Mouse (Mus musculus): ENCODE measurements at regions not wholly inside any gene's neighbourhood (a gene's known extent, or its start where the extent isn't known, plus 50 kb on each side); places are given as distances from the start of the nearest gene placed in this dataset.
A peak's percentile ranks its signal among the peaks of the same experiment; 100 is the strongest.
"Not testable (repeated sequence)": the region's sequence is repeated elsewhere in the genome, so short reads cannot be mapped to it uniquely, and the experiment has no call there.

GRCm38 (mm10) chr1:83970641-83971285 is 393.2 kb downstream of the Pid1 start:
- DNase-seq (ENCODE audit: extremely low spot score in 1 of 2, low spot score in 1 of 2) = no peak

GRCm38 (mm10) chr1:83964631-83965030 is 399.3 kb downstream of the Pid1 start:
- DNase-seq (ENCODE audit: extremely low spot score in 1 of 2, low spot score in 1 of 2) = not testable (repeated sequence)

GRCm38 (mm10) chr1:83961761-83962160 is 402.2 kb downstream of the Pid1 start:
- no peak for DNase-seq (ENCODE audit: extremely low spot score in 1 of 2, low spot score in 1 of 2)

GRCm38 (mm10) chr1:83959756-83960155 is 404.2 kb downstream of the Pid1 start:
- DNase-seq (ENCODE audit: extremely low spot score in 1 of 2, low spot score in 1 of 2) = no peak

- DNase-seq (ENCODE audit: extremely low spot score in 1 of 2, low spot score in 1 of 2) = no peak
These were observed 441.1 kb downstream of the Pid1 start for GRCm38 (mm10) chr1:83922900-83923299.

- no peak for DNase-seq (ENCODE audit: extremely low spot score in 1 of 2, low spot score in 1 of 2)
These were observed 448.5 kb downstream of the Pid1 start for GRCm38 (mm10) chr1:83915454-83915853.

- DNase-seq (ENCODE audit: extremely low spot score in 1 of 2, low spot score in 1 of 2) = no peak
These were observed 456.6 kb downstream of the Pid1 start for GRCm38 (mm10) chr1:83907347-83907746.

- DNase-seq (ENCODE audit: extremely low spot score in 1 of 2, low spot score in 1 of 2) = no peak
These were observed 457.1 kb downstream of the Pid1 start for GRCm38 (mm10) chr1:83906906-83907305.

- DNase-seq (ENCODE audit: extremely low spot score in 1 of 2, low spot score in 1 of 2) = no peak
These were observed 463.8 kb downstream of the Pid1 start for GRCm38 (mm10) chr1:83900135-83900534.

- DNase-seq (ENCODE audit: extremely low spot score in 1 of 2, low spot score in 1 of 2) = no peak
These were observed 467.3 kb downstream of the Pid1 start for GRCm38 (mm10) chr1:83896650-83897049.

GRCm38 (mm10) chr1:83879109-83879399 is 471.1 kb upstream of the Sphkap start:
- DNase-seq (ENCODE audit: extremely low spot score in 1 of 2, low spot score in 1 of 2) = no peak

GRCm38 (mm10) chr1:83878330-83879108 is 470.5 kb upstream of the Sphkap start:
- DNase-seq (ENCODE audit: extremely low spot score in 1 of 2, low spot score in 1 of 2) = no peak

GRCm38 (mm10) chr1:83870853-83871567 is 463.0 kb upstream of the Sphkap start:
- peak in 1 of 2 experiments; percentile 9 for DNase-seq (ENCODE audit: extremely low spot score in 1 of 2, low spot score in 1 of 2)

GRCm38 (mm10) chr1:83869046-83869445 is 461.0 kb upstream of the Sphkap start:
- DNase-seq (ENCODE audit: extremely low spot score in 1 of 2, low spot score in 1 of 2) = no peak

- no peak for DNase-seq (ENCODE audit: extremely low spot score in 1 of 2, low spot score in 1 of 2)
These were observed 454.5 kb upstream of the Sphkap start for GRCm38 (mm10) chr1:83862541-83862940.

- DNase-seq (ENCODE audit: extremely low spot score in 1 of 2, low spot score in 1 of 2) = no peak
These were observed 454.1 kb upstream of the Sphkap start for GRCm38 (mm10) chr1:83862128-83862527.

- no peak for DNase-seq (ENCODE audit: extremely low spot score in 1 of 2, low spot score in 1 of 2)
These were observed 451.9 kb upstream of the Sphkap start for GRCm38 (mm10) chr1:83859732-83860424.

- DNase-seq (ENCODE audit: extremely low spot score in 1 of 2, low spot score in 1 of 2) = no peak
These were observed 446.0 kb upstream of the Sphkap start for GRCm38 (mm10) chr1:83853996-83854395.

- DNase-seq (ENCODE audit: extremely low spot score in 1 of 2, low spot score in 1 of 2) = peak in 1 of 2 experiments; percentile 17
These were observed 443.1 kb upstream of the Sphkap start for GRCm38 (mm10) chr1:83851081-83851480.

- no peak for DNase-seq (ENCODE audit: extremely low spot score in 1 of 2, low spot score in 1 of 2)
These were observed 440.4 kb upstream of the Sphkap start for GRCm38 (mm10) chr1:83848414-83848813.

- DNase-seq (ENCODE audit: extremely low spot score in 1 of 2, low spot score in 1 of 2) = no peak
These were observed 440.0 kb upstream of the Sphkap start for GRCm38 (mm10) chr1:83847992-83848391.

Data from frontal cortex, adult 2 months (tissue).